Mouse (Mus musculus) cerebellum, adult 2 months (tissue): ENCODE measurements around the gene Slc2a4.

ENCODE experiments used
- CTCF ChIP-seq: fragments of 200-500 bp; IDR thresholded peaks from 2 replicates; pipeline ENCODE4 v1.5.1; 2011; ENCODE audit warnings: low read depth, mild to moderate bottlenecking, control low read depth, low read length, moderate library complexity, borderline replicate concordance; ENCODE audit not compliant: insufficient read depth
- POLR2A ChIP-seq: fragments of 200-500 bp; IDR thresholded peaks from 2 replicates; pipeline ENCODE4 v1.6.1; 2011; ENCODE audit warnings: low read length, control low read depth, borderline replicate concordance; ENCODE audit not compliant: insufficient read depth

DNA sequence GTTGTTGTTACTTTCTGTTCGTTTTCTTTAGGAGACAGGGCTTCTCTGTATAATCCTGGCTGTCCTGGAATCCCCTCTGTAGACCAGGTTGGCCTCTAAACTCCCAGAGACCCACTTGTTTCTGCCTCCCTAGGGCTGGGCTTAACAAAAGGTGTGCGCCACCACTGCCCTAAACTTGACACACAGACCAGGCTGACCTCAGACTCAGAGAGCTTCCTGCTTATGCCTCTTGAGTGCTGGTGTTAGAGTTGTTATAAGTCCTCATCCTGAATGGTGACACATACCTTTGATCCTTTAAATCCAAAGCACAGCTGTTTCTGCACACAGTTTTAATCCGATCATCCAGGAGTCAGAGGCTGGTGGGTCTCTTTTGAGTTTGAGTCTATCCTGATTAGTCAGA lies 44.9 kb upstream of the Slc2a4 start:
- TF ChIP-seq CTCF (no peak), POLR2A (no peak)
